Mouse (Mus musculus) limb, embryonic 14.5 days (tissue): ENCODE results near the gene Phlda1. TPM values are rescaled to one million over a fixed set of nuclear protein-coding genes. Genes with fewer than 3 reads are reported as not detected.

Experiments
- ATAC-seq: fragments of 200-750 bp; cut with Nextera tagmentation; 2 replicates; pipeline ENCODE4 v1.8.0; 2017; ENCODE audit warnings: low read depth, moderate number of reproducible peaks, moderate TSS enrichment; ENCODE audit not compliant: low FRiP score
- DNase-seq: peaks from one replicate; pipeline ENCODE4 v3.0.0-alpha.2; 2015; ENCODE audit warnings: low spot score
- H3K27ac ChIP-seq: fragments of 300-500 bp; sonication (generic); replicated peaks from 2 replicates; pipeline ENCODE4 v1.5.1; 2014; ENCODE audit warnings: low read depth, mild to moderate bottlenecking, low read length, moderate library complexity, mixed read lengths
- H3K27me3 ChIP-seq: fragments of 300-500 bp; sonication (generic); 2 replicates; pipeline ENCODE4 v1.6.1; 2014; ENCODE audit warnings: low read length, mixed read lengths; ENCODE audit not compliant: control insufficient read depth, insufficient read depth
- H3K36me3 ChIP-seq: fragments of 300-500 bp; sonication (generic); 2 replicates; pipeline ENCODE4 v1.6.1; 2014; ENCODE audit warnings: mild to moderate bottlenecking, low read length, moderate library complexity, mixed read lengths; ENCODE audit not compliant: control insufficient read depth, insufficient read depth
- H3K4me1 ChIP-seq: fragments of 300-500 bp; sonication (generic); 2 replicates; pipeline ENCODE4 v1.6.1; 2014; ENCODE audit warnings: antibody characterized with exemption, low read length, mixed read lengths; ENCODE audit not compliant: control insufficient read depth, insufficient read depth
- H3K4me2 ChIP-seq: fragments of 300-500 bp; sonication (generic); replicated peaks from 2 replicates; pipeline ENCODE4 v1.6.1; 2014; ENCODE audit warnings: low read depth, mild to moderate bottlenecking, low read length, moderate library complexity; ENCODE audit not compliant: severe bottlenecking
- H3K4me3 ChIP-seq: fragments of 300-500 bp; sonication (generic); replicated peaks from 2 replicates; pipeline ENCODE4 v1.5.1; 2014; ENCODE audit warnings: low read length
- H3K9ac ChIP-seq: fragments of 300-500 bp; sonication (generic); 2 replicates; pipeline ENCODE4 v1.6.1; 2014; ENCODE audit warnings: mild to moderate bottlenecking, low read depth, low read length, moderate library complexity; ENCODE audit not compliant: severe bottlenecking
- H3K9me3 ChIP-seq: fragments of 300-500 bp; sonication (generic); 2 replicates; pipeline ENCODE4 v1.6.1; 2016; ENCODE audit warnings: low read length; ENCODE audit not compliant: control insufficient read depth
- POLR2A ChIP-seq: fragments of 200-500 bp; IDR thresholded peaks from 2 replicates; pipeline ENCODE4 v1.8.0; 2012; ENCODE audit warnings: inconsistent platforms, mild to moderate bottlenecking, moderate library complexity, borderline replicate concordance; ENCODE audit not compliant: insufficient read depth, insufficient read length; ENCODE audit errors: extremely low read depth
- WGBS: fragments of 180-500 bp; shearing (Covaris S2); extraction: QIAGEN DNeasy Blood & Tissue Kit; methylation state at CpG from one replicate; pipeline ENCODE4 v1.1.7; 2014; 5-methylcytosine and 5-hydroxymethylcytosine counted together
- polyA plus RNA-seq, 2 experiments: library from polyadenylated mRNA; depleted of rRNA in 1 of 2; stranded (reverse) in 1 of 2; unstranded in 1 of 2; fragments of >200 nt; fragmentation: Nextera tagmentation in 1 of 2; extraction: Ambion mirVana in 1 of 2; gene quantifications; 2 replicates each; pipeline versions ENCODE4 v1.2.1 to v1.2.3; 2012 to 2014

The Phlda1 gene
- polyA plus RNA-seq, 2 experiments: 39.2 to 44.1 TPM

DNA sequence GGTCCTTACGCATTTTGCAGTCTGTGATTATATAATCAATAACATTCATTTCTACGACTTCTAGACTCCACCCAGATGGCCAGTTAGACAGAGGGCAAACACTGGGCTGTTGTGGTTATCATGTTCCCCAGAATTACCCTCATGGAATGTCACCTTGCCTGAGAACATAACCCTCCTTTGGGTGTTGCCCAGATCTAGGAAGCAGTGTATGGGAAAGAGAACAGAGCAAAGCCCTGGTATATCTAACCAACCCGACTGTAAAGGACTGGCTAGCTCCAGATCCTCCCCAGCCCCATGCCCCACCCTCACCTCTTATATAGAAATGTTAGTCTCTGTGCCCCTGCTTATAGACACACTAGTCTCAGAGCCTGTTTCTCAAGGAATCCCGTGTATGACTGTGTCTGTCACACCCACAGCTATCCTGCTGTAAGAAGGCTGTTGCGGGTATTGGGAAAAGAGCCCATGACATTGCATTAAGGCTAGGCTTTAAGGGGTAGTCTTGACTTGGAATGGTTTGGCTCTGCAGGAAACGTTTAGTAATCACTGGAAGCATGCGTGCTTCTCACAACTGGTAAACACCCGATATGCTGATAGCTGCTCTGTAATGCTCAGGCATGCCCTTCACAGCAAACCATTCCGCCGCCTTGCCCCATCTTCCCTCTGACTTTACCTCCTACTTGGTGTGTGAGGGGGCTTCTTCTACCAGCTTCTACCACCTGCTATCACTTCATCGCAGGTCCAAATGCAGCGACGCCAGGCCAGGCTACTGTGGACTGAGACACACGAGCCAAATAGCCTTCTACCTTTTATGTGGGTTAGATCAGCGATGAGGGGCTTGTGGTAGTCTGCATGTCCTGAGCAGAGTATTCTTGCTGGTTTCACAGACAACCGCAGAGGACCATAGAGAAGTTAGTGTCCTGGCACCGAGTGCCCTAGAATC, 9.3 kb downstream of the Phlda1 start:
- Histone ChIP-seq H3K27me3 (no peaks in the 10 kb centered on the region), H3K36me3 (no peaks in the 10 kb centered on the region), H3K4me1 (peaks cover 36% of the 10 kb centered on the region), H3K4me2 (no peak overlapping the region), H3K27ac (0 out of 2 replicates have a peak overlapping the region, but pooled peaks have one; percentile 61), H3K9ac (no peak overlapping the region), H3K9me3 (no peaks in the 10 kb centered on the region), H3K4me3 (no peak overlapping the region)
- DNase-seq (no peak), ATAC-seq (no peak)
- WGBS: 77% methylated on average over 17 of the region's 17 CpGs
- no peak for TF ChIP-seq POLR2A

DNA sequence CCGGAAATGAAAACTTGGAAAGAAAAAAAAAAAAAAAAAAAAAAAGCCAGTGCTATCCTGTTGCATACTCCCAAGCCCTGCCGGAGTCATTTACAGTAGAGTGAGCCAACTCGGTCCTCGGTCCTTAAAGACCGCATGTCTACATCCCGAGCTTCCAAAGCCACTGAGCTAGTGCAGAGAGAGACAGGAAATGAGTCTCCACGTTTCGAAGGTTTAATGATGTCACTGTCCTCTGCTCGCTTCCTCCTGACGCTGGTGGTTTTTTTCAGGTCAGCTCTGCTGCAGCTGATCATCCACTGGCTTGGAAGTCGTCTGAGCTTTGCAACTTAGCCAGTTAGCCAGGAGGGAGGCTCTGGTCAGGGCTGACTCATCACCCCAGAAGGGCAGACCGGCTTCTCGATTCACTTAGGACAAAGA, 10.1 kb downstream of the Phlda1 start:
- Histone ChIP-seq H3K4me3 (no peak overlapping the region), H3K27ac (peak overlapping the region; percentile 61), H3K27me3 (no peaks in the 10 kb centered on the region), H3K4me2 (peak overlapping the region; percentile 25; the same call in 1 of the 2 replicates), H3K4me1 (peaks cover 34% of the 10 kb centered on the region), H3K36me3 (no peaks in the 10 kb centered on the region), H3K9me3 (no peaks in the 10 kb centered on the region), H3K9ac (no peak overlapping the region)
- no peak for TF ChIP-seq POLR2A
- WGBS: 35% methylated on average over 13 of the region's 13 CpGs
- ATAC-seq: peak; percentile 72; the same call in 1 of the 2 replicates
- DNase-seq: peak; percentile 67

DNA sequence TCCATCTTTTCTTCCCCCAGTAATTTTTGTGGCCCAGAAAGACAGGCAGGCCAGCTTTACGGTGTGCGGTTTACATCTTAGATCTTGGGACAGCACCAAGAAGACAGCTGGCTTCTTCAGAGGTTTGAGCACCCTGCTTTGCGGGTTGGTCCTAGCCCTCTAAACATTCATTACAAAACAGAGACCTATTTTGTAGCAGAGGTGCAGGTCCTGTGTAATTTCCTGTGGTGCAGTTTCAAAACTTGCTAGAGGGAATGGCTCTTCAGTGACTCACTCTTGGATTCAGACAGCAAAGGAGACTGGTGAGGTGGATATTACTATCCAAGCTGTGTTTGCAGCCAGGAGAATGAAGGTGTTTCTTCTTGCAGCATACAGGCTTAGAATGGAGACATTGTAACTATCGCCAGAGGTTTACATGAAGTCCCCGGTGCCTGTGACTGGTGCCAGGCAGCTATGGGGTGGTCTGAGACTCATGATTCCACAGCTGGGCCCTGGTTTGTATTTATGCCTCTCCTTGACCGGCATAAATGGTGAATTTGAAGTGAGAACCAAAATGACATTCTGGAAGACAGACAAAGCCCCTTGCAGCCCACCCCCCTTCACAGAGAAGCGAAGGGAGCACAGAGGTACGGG, 10.8 kb downstream of the Phlda1 start:
- Histone ChIP-seq H3K27ac (peak overlapping the region; percentile 61), H3K4me1 (peaks cover 34% of the 10 kb centered on the region), H3K36me3 (no peaks in the 10 kb centered on the region), H3K4me3 (no peak overlapping the region), H3K9me3 (no peaks in the 10 kb centered on the region), H3K9ac (no peak overlapping the region), H3K27me3 (no peaks in the 10 kb centered on the region), H3K4me2 (peak overlapping the region; percentile 25; the same call in 1 of the 2 replicates)
- ATAC-seq: peak; percentile 60
- WGBS: 54% methylated on average over 8 of the region's 8 CpGs
- no peak for DNase-seq
- TF ChIP-seq POLR2A: no peak

DNA sequence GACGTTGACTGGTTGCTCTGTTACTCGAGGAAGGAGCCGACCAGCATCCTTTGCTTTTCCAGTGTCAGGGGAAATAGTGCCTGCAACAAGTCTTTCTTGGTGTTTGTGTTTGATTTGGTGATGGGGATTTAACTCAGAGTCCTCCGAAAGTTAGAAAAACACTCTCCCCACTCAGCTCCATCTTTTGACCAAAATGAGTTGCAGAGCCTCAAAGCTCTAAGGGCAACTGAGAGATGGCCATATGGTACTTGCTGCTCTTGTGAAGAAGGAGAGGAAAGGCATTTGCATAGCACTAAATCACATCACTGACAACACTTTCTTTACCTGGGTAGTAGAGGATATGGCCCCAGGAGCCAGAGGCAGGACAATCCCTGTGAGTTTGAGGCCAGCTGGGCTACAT, 12.3 kb downstream of the Phlda1 start:
- peaks cover 35% of the 10 kb centered on the region for H3K4me1 ChIP-seq
- no peak for TF ChIP-seq POLR2A

DNA sequence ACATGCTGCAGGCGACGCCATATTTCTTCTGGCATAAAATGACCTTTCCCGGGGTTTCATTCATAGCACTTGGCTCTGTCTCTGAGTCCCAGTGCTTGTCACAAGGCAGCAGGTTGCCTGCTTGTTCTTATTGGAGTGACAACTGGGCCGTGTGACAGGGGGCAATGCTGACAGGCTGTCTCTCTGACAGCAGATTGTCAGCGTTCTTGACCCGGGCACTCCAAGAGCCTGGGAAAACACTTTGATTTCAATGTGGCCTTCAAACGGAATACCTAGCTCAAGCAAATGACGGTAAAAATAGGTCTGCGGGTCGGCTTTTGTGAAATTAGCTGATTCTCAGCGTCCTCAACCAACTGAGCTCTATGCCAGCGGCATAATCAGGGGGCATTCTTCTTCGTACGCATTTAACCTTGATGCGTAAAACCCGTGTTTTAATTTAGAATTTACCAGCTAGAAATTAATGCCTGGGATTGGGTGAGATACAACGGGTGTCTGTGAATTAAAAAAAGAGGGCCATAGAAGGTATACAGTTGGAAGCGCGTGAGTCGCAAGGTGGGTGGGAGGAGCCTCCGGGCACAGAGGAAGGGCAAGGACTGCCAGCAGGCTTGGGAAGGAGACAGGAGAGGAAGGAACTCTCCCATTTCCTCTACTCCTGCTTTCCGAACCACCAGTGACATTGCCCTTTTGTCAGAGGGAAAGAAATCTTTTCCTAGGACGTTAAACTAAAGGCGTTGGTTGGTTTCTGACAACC, 13.7 kb downstream of the Phlda1 start:
- WGBS: 59% methylated on average over 24 of the region's 24 CpGs
- no peak overlapping the region for H3K9ac ChIP-seq
- no peaks in the 10 kb centered on the region for H3K27me3 ChIP-seq
- peaks cover 35% of the 10 kb centered on the region for H3K4me1 ChIP-seq
- no peak overlapping the region for H3K27ac ChIP-seq
- TF ChIP-seq POLR2A: no peak
- H3K4me3 ChIP-seq: no peak overlapping the region
- no peak overlapping the region for H3K4me2 ChIP-seq
- no peaks in the 10 kb centered on the region for H3K9me3 ChIP-seq
- ATAC-seq (no peak), DNase-seq (no peak)
- H3K36me3 ChIP-seq: no peaks in the 10 kb centered on the region

More for the DNA sequence above, 12.3 kb downstream of the Phlda1 start:
- WGBS: 51% methylated on average over 4 of the region's 4 CpGs
- no peak for DNase-seq
- Histone ChIP-seq H3K9me3 (no peaks in the 10 kb centered on the region), H3K9ac (no peak overlapping the region), H3K27ac (no peak overlapping the region), H3K36me3 (no peaks in the 10 kb centered on the region), H3K27me3 (no peaks in the 10 kb centered on the region), H3K4me3 (no peak overlapping the region), H3K4me2 (no peak overlapping the region)
- no peak for ATAC-seq
